Mouse (Mus musculus): ENCODE results near the gene Zfp169. TPM values are rescaled to one million over a fixed set of nuclear protein-coding genes. Genes with fewer than 3 reads are reported as not detected.

Gene Zfp169
- total and polyA plus RNA-seq, 2 experiments from 2014 or later = 2.8 to 19.3 TPM

DNA sequence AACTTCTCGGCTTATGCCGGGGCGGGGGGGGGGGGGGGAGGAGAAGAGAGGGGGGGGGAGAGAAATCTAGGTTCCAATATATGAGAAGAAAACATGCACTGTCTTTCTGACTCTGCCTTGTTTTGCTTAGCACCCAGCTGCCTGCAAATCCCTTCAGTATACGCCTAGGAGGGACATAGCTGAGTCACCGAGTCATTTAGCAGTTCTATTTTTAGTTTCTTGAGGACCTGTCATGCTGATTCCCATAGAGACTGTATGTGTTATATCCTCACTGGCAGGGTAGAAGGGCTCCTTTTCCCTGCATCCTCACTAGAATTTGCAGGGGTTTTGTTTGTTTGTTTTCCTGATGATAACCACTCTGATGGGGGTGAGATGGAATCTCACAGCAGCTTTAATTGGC is 20.1 kb downstream of the Zfp169 start:
- no peak overlapping the region for H3K9ac ChIP-seq (replicated peaks; ENCODE audit: low read length)
- H3K9me3 ChIP-seq (ENCODE audit: low read length) = 0 out of 2 replicates have a peak, but pooled peaks cover 2% of the 10 kb centered on the region
- ATAC-seq = no peak
- no peaks in the 10 kb centered on the region for H3K4me1 ChIP-seq (ENCODE audit: insufficient read depth, low read length)
- TF ChIP-seq CTCF (IDR thresholded peaks at IDR 0.05; ENCODE audit: low read depth) = no peak
- H3K27ac ChIP-seq = no peak overlapping the region
- peaks cover 32% of the 10 kb centered on the region for H3K36me3 ChIP-seq (ENCODE audit: insufficient read depth, low read length)
- no peak overlapping the region for H3K4me3 ChIP-seq (ENCODE audit: low read length)
- WGBS = 76% methylated on average over 4 of the region's 5 CpGs
- DNase-seq (ENCODE audit: low spot score) = no peak
- no peaks in the 10 kb centered on the region for H3K27me3 ChIP-seq (ENCODE audit: insufficient read depth, low read length)
- no peak overlapping the region for H3K4me2 ChIP-seq (ENCODE audit: low read depth, low read length)

DNA sequence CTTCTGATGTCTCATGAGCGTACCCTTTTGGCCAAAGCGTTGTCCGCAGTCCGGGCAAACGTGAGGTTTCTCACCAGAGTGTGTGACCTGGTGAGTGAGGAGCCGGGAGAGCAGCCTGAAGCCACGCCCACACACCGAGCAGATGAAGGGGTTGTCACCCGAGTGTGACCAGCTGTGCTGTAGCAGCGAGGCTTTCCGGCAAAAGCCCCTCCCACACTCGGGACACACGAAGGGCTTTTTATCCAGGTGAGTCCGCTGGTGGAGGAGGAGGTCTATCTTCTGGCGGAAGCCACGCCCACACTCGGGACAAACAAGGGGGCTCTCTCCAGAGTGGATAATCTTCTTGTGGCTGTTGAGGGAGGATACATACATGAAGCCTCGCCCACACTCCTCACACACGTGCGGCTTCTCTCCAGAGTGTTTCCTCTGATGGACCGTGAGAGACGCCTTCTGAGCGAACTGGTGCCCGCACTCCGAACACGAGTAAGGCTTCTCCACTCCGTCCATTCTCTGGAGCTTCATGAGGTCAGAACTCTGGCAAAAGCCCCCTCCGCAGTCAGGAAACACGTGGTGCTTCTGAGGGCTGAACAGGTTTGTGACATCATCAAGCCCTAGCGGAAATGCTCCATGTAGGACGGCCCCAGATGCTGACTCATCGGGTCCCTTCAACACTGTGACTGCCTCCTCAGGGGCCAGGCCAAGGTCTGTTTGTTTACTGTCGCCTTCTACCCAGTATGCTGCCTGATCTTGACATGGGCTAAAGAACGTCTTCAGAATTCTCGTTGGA is 22.7 kb downstream of the Zfp169 start:
- 90% methylated on average over 35 of the region's 35 CpGs for WGBS
- no peak overlapping the region for H3K27ac ChIP-seq
- H3K9ac ChIP-seq (replicated peaks; ENCODE audit: low read length) = no peak overlapping the region
- no peaks in the 10 kb centered on the region for H3K27me3 ChIP-seq (ENCODE audit: insufficient read depth, low read length)
- H3K36me3 ChIP-seq (ENCODE audit: insufficient read depth, low read length) = peaks cover 32% of the 10 kb centered on the region
- no peaks in the 10 kb centered on the region for H3K4me1 ChIP-seq (ENCODE audit: insufficient read depth, low read length)
- DNase-seq (ENCODE audit: low spot score) (no peak), ATAC-seq (no peak)
- no peak overlapping the region for H3K4me3 ChIP-seq (ENCODE audit: low read length)
- H3K9me3 ChIP-seq (ENCODE audit: low read length) = 0 out of 2 replicates have a peak, but pooled peaks cover 2% of the 10 kb centered on the region
- TF ChIP-seq CTCF (IDR thresholded peaks at IDR 0.05; ENCODE audit: low read depth) = no peak
- no peak overlapping the region for H3K4me2 ChIP-seq (ENCODE audit: low read depth, low read length)

DNA sequence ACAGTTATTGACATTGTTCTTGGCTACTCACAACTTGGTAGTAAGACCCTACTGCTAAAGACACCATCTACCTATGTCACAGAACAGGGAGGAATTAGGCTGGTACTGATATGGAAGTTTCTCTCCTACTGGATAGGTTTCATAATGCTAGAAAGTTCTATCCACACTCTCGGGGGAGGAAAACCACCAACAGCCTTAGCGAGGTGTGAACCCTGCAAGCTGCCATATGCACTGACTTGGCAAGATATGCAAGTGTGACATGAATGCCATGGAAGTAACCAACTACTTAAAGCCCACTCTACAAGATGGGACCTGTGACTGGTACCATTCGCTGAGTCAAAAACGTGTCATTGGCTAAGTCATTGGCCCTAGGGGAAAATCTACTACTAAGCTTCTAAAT is 29.6 kb downstream of the Zfp169 start:
- no peak overlapping the region for H3K4me2 ChIP-seq (ENCODE audit: low read depth, low read length)
- no peaks in the 10 kb centered on the region for H3K36me3 ChIP-seq (ENCODE audit: insufficient read depth, low read length)
- no peak overlapping the region for H3K4me3 ChIP-seq (ENCODE audit: low read length)
- no peaks in the 10 kb centered on the region for H3K27me3 ChIP-seq (ENCODE audit: insufficient read depth, low read length)
- 91% methylated on average over 4 of the region's 4 CpGs for WGBS
- TF ChIP-seq CTCF (IDR thresholded peaks at IDR 0.05; ENCODE audit: low read depth) = no peak
- no peaks in the 10 kb centered on the region for H3K9me3 ChIP-seq (ENCODE audit: low read length)
- no peak for ATAC-seq
- no peak overlapping the region for H3K27ac ChIP-seq
- no peaks in the 10 kb centered on the region for H3K4me1 ChIP-seq (ENCODE audit: insufficient read depth, low read length)
- DNase-seq (ENCODE audit: low spot score) = no peak
- no peak overlapping the region for H3K9ac ChIP-seq (replicated peaks; ENCODE audit: low read length)

GRCm38 (mm10) chr13:48468656-48469180 is 44.5 kb downstream of the Zfp169 start:
- 58% methylated on average over 15 of the region's 15 CpGs for WGBS
- Histone ChIP-seq H3K4me1 (ENCODE audit: insufficient read depth, low read length) (peaks cover 6% of the 10 kb centered on the region; the same call in 1 of the 2 replicates), H3K36me3 (ENCODE audit: insufficient read depth, low read length) (no peaks in the 10 kb centered on the region), H3K27me3 (ENCODE audit: insufficient read depth, low read length) (no peaks in the 10 kb centered on the region), H3K9me3 (ENCODE audit: low read length) (no peaks in the 10 kb centered on the region), H3K4me3 (ENCODE audit: low read length) (no peak overlapping the region), H3K9ac (replicated peaks; ENCODE audit: low read length) (no peak overlapping the region), H3K4me2 (ENCODE audit: low read depth, low read length) (no peak overlapping the region), H3K27ac (no peak overlapping the region)
- ATAC-seq (no peak), DNase-seq (ENCODE audit: low spot score) (no peak)
- no peak for TF ChIP-seq CTCF (IDR thresholded peaks at IDR 0.05; ENCODE audit: low read depth)

- H3K27me3 ChIP-seq (ENCODE audit: insufficient read depth, low read length) = no peaks in the 10 kb centered on the region
- H3K36me3 ChIP-seq (ENCODE audit: insufficient read depth, low read length) = no peaks in the 10 kb centered on the region
- ATAC-seq (no peak), DNase-seq (ENCODE audit: low spot score) (peak; percentile 24)
- WGBS = 25% methylated on average over 10 of the region's 10 CpGs
- no peak overlapping the region for H3K9ac ChIP-seq (replicated peaks; ENCODE audit: low read length)
- TF ChIP-seq CTCF (IDR thresholded peaks at IDR 0.05; ENCODE audit: low read depth) = no peak
- H3K4me1 ChIP-seq (ENCODE audit: insufficient read depth, low read length) = peaks cover 6% of the 10 kb centered on the region; the same call in 1 of the 2 replicates
- H3K4me3 ChIP-seq (ENCODE audit: low read length) = no peak overlapping the region
- no peaks in the 10 kb centered on the region for H3K9me3 ChIP-seq (ENCODE audit: low read length)
- no peak overlapping the region for H3K27ac ChIP-seq
- peak overlapping the region; percentile 25; the same call in 1 of the 2 replicates for H3K4me2 ChIP-seq (ENCODE audit: low read depth, low read length)
These were observed 47.1 kb downstream of the Zfp169 start for GRCm38 (mm10) chr13:48466186-48466585.

DNA sequence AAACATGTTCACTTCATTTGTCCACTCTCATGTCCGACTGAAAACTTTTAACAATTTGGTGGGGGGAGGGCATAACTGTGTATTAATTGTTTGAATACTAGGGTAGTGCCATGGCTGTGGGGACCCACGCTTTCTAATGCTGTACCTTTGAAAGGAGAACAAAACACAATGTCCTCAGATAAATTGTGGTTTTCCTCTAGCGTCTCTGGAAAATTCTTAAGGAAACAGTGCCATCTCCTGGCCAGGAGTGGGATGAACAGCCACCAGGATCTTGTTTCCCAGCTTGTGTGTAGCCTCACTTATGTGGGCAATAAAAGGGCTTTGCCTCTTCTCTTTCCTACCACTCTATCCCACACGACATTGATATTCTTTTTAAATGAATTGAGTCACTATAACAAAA is 49.1 kb downstream of the Zfp169 start:
- 8% methylated on average over 4 of the region's 4 CpGs for WGBS
- ATAC-seq = peak; percentile 69

GRCm38 (mm10) chr13:48459280-48459679 is 54.0 kb downstream of the Zfp169 start:
- WGBS = 90% methylated on average over 5 of the region's 5 CpGs
- ATAC-seq (no peak), DNase-seq (ENCODE audit: low spot score) (no peak)
- no peak overlapping the region for H3K4me3 ChIP-seq (ENCODE audit: low read length)
- no peaks in the 10 kb centered on the region for H3K9me3 ChIP-seq (ENCODE audit: low read length)
- no peaks in the 10 kb centered on the region for H3K36me3 ChIP-seq (ENCODE audit: insufficient read depth, low read length)
- no peak overlapping the region for H3K27ac ChIP-seq
- no peak overlapping the region for H3K9ac ChIP-seq (replicated peaks; ENCODE audit: low read length)
- no peaks in the 10 kb centered on the region for H3K27me3 ChIP-seq (ENCODE audit: insufficient read depth, low read length)
- H3K4me2 ChIP-seq (ENCODE audit: low read depth, low read length) = no peak overlapping the region
- no peak for TF ChIP-seq CTCF (IDR thresholded peaks at IDR 0.05; ENCODE audit: low read depth)
- no peaks in the 10 kb centered on the region for H3K4me1 ChIP-seq (ENCODE audit: insufficient read depth, low read length)

More for the DNA sequence above, 49.1 kb downstream of the Zfp169 start:
- peaks cover 6% of the 10 kb centered on the region; the same call in 1 of the 2 replicates for H3K4me1 ChIP-seq (ENCODE audit: insufficient read depth, low read length)
- H3K36me3 ChIP-seq (ENCODE audit: insufficient read depth, low read length) = no peaks in the 10 kb centered on the region
- no peaks in the 10 kb centered on the region for H3K27me3 ChIP-seq (ENCODE audit: insufficient read depth, low read length)
- no peak overlapping the region for H3K27ac ChIP-seq
- peak; percentile 87 for TF ChIP-seq CTCF (IDR thresholded peaks at IDR 0.05; ENCODE audit: low read depth)
- no peak overlapping the region for H3K4me3 ChIP-seq (ENCODE audit: low read length)
- H3K9me3 ChIP-seq (ENCODE audit: low read length) = no peaks in the 10 kb centered on the region
- DNase-seq (ENCODE audit: low spot score) = peak; percentile 89
- no peak overlapping the region for H3K4me2 ChIP-seq (ENCODE audit: low read depth, low read length)
- H3K9ac ChIP-seq (replicated peaks; ENCODE audit: low read length) = no peak overlapping the region

Data from hindbrain, postnatal 0 days (tissue).